Mouse (Mus musculus): ENCODE data around the gene Kcna10.

GRCm38 (mm10) chr3:107162741-107163140, 20.1 kb upstream of the Kcna10 start:
- TF ChIP-seq CTCF (IDR thresholded peaks at IDR 0.05; ENCODE audit: low read depth, low read length): no peak
- TF ChIP-seq POLR2A (IDR thresholded peaks at IDR 0.05; ENCODE audit: insufficient read depth, low read length): no peak
- no peak for TF ChIP-seq EP300 (IDR thresholded peaks at IDR 0.05; ENCODE audit: insufficient read depth, low read depth, low read length)

Data from ES-Bruce4 (cell line).